Mouse (Mus musculus) testis, postnatal 10 days (tissue): ENCODE measurements around the gene Olfr1386.
"Not testable (repeated sequence)": the region's sequence is repeated elsewhere in the genome, so short reads cannot be mapped to it uniquely, and the experiment has no call there.

Experiments
- DNase-seq: peaks from one replicate; pipeline ENCODE4 v3.0.0; 2021; ENCODE audit warnings: low spot score

Gene Olfr1386

DNA sequence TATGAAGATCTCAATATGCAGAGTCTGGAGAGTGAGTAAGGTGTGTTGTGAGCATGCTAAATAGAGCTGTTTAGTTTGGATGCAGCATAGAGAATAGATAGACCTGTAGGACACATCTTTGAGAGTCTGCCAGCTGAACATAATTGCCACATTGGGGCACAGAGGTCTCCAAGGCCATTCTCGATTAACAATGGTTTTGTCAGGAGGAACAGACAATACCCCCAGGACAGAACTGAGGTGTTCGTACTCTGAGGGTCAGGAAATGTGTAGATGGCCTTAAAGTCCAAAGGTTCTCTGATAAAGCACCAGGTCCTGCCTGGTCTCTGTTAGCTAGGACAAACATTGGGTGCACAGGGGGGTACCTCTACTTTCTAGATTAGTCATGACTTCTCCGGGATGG lies at the start of gene Olfr1386:
Gene Olfr1386 (plus strand): TSS at position 301 of the 400 bp plus-strand sequence.
- DNase-seq = not testable (repeated sequence)

DNA sequence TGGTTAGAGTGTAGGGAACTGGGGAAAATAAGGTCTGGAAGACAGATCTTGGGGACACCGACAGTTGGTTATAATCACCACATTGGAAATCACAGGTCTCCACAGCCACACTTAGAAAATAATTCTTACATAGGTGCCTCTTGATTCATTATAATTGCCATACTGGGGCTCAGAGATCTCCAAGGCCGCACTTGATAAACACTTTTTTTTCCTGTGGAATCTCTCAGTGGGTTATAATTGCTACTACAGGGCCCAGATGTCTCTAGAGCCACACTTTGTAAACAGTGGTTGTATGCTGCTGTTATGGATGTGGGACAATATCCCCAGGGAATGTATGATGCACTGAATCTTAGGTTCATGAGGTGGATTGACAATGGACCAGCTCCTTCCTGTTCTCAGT lies 42.1 kb upstream of the Olfr1386 start, which contains the start of gene Olfr1389:
Gene Olfr1389 (plus strand): TSS at position 301 of the 400 bp plus-strand sequence.
- no peak for DNase-seq

- DNase-seq = no peak
Observed at GRCm38 (mm10) chr11:49425257-49425927, 39.5 kb upstream of the Olfr1386 start.

- no peak for DNase-seq
Observed at GRCm38 (mm10) chr11:49429641-49430040, 35.2 kb upstream of the Olfr1386 start.

DNA sequence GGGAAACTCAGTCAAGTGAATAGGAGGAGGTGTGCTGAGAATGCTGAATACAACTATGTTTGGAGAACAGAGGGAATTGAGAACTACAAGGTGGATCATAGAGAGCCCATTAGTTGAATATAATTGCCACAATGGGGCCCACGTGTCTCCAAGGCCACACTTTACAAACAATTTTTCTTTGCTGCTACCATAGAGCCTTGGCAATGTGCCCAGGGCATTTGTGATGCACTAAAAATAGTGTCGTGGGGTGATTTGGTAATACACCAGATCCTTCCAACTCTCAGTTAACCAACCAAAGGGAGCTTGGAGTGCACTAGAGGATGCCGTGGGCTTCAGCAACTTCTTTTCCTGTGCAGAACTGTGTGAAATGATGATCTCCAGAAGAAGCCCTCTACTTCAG lies 28.4 kb upstream of the Olfr1386 start, which contains the start of gene Olfr1388:
Gene Olfr1388 (plus strand): TSS at position 214 of the 400 bp plus-strand sequence.
- peak; percentile 40 for DNase-seq

DNA sequence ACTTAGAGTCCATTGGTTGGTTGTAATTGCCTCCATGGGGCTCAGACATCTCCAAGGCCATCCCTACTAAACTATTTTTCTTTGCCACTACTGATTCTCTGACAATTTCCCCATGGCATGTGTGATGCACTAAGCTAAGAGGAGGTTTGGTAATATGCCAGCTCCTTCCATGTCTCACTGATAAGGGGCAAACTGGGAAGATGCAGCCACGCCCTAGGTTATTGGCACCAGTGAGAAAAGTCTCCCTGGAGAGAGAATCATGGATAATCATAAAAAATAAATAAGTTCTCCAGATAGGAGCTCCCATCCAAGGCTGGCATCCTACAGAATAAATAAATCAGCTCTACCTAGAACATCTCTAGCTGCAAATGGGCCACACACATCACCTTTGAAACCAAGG lies 9.8 kb upstream of the Olfr1386 start, which contains the start of gene Olfr1387:
Gene Olfr1387 (plus strand): TSS at position 301 of the 400 bp plus-strand sequence.
- DNase-seq = no peak

DNA sequence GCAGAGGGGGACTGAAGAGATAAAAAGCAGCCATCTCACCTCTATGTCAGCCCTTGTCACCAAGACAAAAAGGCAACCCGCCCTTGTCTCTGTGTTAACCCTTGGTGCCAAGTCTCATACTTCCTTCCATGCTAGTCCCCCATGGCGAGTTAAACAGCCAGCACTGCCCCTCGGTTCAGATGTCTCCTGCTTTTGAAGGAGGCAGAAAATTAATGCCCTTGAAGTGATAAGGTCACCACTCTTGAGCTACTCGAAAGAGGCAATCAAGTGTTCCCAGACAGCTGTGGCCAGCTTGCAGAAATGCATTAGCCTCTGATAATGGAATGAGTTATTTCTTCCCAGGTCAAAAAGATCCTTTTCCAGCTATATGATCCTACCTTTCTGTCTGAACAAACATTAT lies 21.1 kb downstream of the Olfr1386 start:
- DNase-seq = no peak

- not testable (repeated sequence) for DNase-seq
Observed at GRCm38 (mm10) chr11:49488770-49489169, 23.9 kb downstream of the Olfr1386 start, which contains the start of gene Olfr1385. Gene Olfr1385 (plus strand): TSS chr11:49489070.

DNA sequence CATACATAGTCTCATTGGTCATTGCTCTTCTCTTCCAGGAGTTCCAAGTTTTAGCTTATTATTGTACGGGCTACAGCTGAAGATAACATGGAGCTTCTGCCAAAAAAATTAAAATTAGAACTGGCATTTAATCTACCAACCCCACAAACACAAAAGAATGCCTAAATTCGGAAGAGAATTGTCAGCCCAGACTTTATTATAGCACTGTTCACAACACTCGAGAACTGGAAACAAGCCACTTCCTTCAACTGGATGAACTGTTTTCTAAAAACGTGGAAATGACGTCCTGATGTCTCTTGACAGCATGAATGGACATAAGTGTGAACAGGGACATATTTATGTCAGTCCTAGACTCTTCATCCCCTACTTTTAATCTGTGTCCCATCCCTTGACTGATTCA lies 53.2 kb downstream of the Olfr1386 start:
- DNase-seq = no peak

DNA sequence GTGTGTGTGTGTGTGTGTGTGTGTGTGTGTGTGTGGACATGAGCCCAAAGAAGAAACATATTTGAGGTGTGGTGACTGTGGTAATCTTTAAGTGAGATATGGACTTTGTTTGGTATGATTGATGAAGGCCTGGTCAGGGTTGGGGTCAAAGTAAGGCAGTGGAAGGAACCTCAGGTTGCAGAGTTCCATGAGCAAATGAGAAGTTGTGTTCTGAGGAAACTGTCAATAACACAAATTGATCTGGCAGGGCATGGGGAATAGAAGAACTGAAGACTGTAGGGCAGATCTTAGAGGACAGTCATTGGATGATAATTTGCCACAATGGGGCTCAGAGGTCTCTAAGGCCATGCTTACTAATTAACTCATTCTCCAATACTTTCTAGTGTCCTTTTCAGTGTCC lies 54.5 kb downstream of the Olfr1386 start, which contains the start of gene Olfr1383:
Gene Olfr1383 (plus strand): TSS at position 301 of the 400 bp plus-strand sequence.
- no peak for DNase-seq
